Mouse (Mus musculus) forebrain, embryonic 16.5 days (tissue): ENCODE results near the gene Mark2. TPM values are rescaled to one million over a fixed set of nuclear protein-coding genes. Genes with fewer than 3 reads are reported as not detected.
A peak's percentile ranks its signal among the peaks of the same experiment; 100 is the strongest.

Experiments
- ATAC-seq: fragments of 200-750 bp; cut with Nextera tagmentation; 2 replicates; pipeline ENCODE4 v1.8.0; 2017; ENCODE audit warnings: mild to moderate bottlenecking, moderate library complexity
- H3K27ac ChIP-seq: fragments of 300-500 bp; sonication (generic); 2 replicates; pipeline ENCODE4 v1.5.1; 2014; ENCODE audit warnings: low read length, control low read depth
- H3K27me3 ChIP-seq: fragments of 300-500 bp; sonication (generic); replicated peaks from 2 replicates; pipeline ENCODE4 v1.6.1; 2014; ENCODE audit warnings: low read length; ENCODE audit not compliant: control insufficient read depth, insufficient read depth
- H3K36me3 ChIP-seq: fragments of 300-500 bp; sonication (generic); 2 replicates; pipeline ENCODE4 v1.6.1; 2014; ENCODE audit not compliant: control insufficient read depth, insufficient read depth
- H3K4me1 ChIP-seq: fragments of 300-500 bp; sonication (generic); replicated peaks from 2 replicates; pipeline ENCODE4 v1.6.1; 2014; ENCODE audit warnings: low read length; ENCODE audit not compliant: control insufficient read depth, insufficient read depth
- H3K4me2 ChIP-seq: fragments of 300-500 bp; sonication (generic); 2 replicates; pipeline ENCODE4 v1.6.1; 2014; ENCODE audit warnings: mild to moderate bottlenecking, low read length, control low read depth
- H3K4me3 ChIP-seq: fragments of 300-500 bp; sonication (generic); replicated peaks from 2 replicates; pipeline ENCODE4 v1.5.1; 2014; ENCODE audit warnings: mild to moderate bottlenecking, low read length, control low read depth
- H3K9ac ChIP-seq: fragments of 300-500 bp; sonication (generic); replicated peaks from 2 replicates; pipeline ENCODE4 v1.6.1; 2014; ENCODE audit warnings: low read depth, low read length, control low read depth
- H3K9me3 ChIP-seq: fragments of 300-500 bp; sonication (generic); 2 replicates; pipeline ENCODE4 v1.6.1; 2016; ENCODE audit warnings: low read length; ENCODE audit not compliant: control insufficient read depth
- WGBS: fragments of 180-500 bp; shearing (Covaris S2); extraction: QIAGEN DNeasy Blood & Tissue Kit; methylation state at CpG from one replicate; pipeline ENCODE4 v1.1.7; 2014; 5-methylcytosine and 5-hydroxymethylcytosine counted together
- polyA plus RNA-seq: library from polyadenylated mRNA; unstranded; fragments of >200 nt; fragmentation: Nextera tagmentation; extraction: Ambion mirVana; gene quantifications from 2 replicates; pipeline ENCODE4 v1.2.1, GENCODE M21; 2015

Mark2 gene
- polyA plus RNA-seq, 1 experiment from 2014 or later, result 43.8 TPM

- H3K4me3 ChIP-seq, result no peak overlapping the region
- peaks cover 55% of the 10 kb centered on the region for H3K4me1 ChIP-seq
- H3K27me3 ChIP-seq, result no peaks in the 10 kb centered on the region
- H3K27ac ChIP-seq, result peak overlapping the region; percentile 86
- WGBS, result 20% methylated on average over 7 of the region's 7 CpGs
- ATAC-seq, result peak; percentile 35
- H3K9me3 ChIP-seq, result no peaks in the 10 kb centered on the region
- peak overlapping the region; percentile 27 for H3K9ac ChIP-seq
- peaks cover 20% of the 10 kb centered on the region for H3K36me3 ChIP-seq
- no peak overlapping the region for H3K4me2 ChIP-seq
These were observed 65.5 kb downstream of the Mark2 start for GRCm38 (mm10) chr19:7276053-7276659.

GRCm38 (mm10) chr19:7275131-7275789 lies 66.4 kb downstream of the Mark2 start:
- Histone ChIP-seq H3K36me3 (peaks cover 22% of the 10 kb centered on the region), H3K4me1 (peaks cover 64% of the 10 kb centered on the region), H3K4me2 (peak overlapping the region; percentile 6; the same call in 1 of the 2 replicates), H3K9ac (peak overlapping the region; percentile 28; the same call in 1 of the 2 replicates), H3K4me3 (no peak overlapping the region), H3K9me3 (no peaks in the 10 kb centered on the region), H3K27ac (peak overlapping the region; percentile 86), H3K27me3 (no peaks in the 10 kb centered on the region)
- WGBS, result 36% methylated on average over 7 of the region's 7 CpGs
- ATAC-seq, result 0 out of 2 replicates have a peak, but pooled peaks have one; percentile 13

GRCm38 (mm10) chr19:7274326-7274990 lies 67.2 kb downstream of the Mark2 start:
- peak overlapping the region; percentile 22 for H3K4me2 ChIP-seq
- H3K4me1 ChIP-seq, result peaks cover 72% of the 10 kb centered on the region
- peak overlapping the region; percentile 20 for H3K9ac ChIP-seq
- H3K27me3 ChIP-seq, result no peaks in the 10 kb centered on the region
- no peak overlapping the region for H3K4me3 ChIP-seq
- H3K36me3 ChIP-seq, result peaks cover 22% of the 10 kb centered on the region
- H3K9me3 ChIP-seq, result no peaks in the 10 kb centered on the region
- WGBS, result 52% methylated on average over 13 of the region's 13 CpGs
- H3K27ac ChIP-seq, result peak overlapping the region; percentile 86
- ATAC-seq, result peak; percentile 51

GRCm38 (mm10) chr19:7273486-7273885 lies 68.2 kb downstream of the Mark2 start:
- no peak overlapping the region for H3K4me2 ChIP-seq
- no peak overlapping the region for H3K4me3 ChIP-seq
- ATAC-seq, result no peak
- H3K9ac ChIP-seq, result no peak overlapping the region
- WGBS, result 86% methylated on average over 4 of the region's 4 CpGs
- peaks cover 22% of the 10 kb centered on the region for H3K36me3 ChIP-seq
- no peaks in the 10 kb centered on the region for H3K9me3 ChIP-seq
- H3K27ac ChIP-seq, result peak overlapping the region; percentile 11; the same call in 1 of the 2 replicates
- H3K4me1 ChIP-seq, result peaks cover 74% of the 10 kb centered on the region
- no peaks in the 10 kb centered on the region for H3K27me3 ChIP-seq

GRCm38 (mm10) chr19:7269290-7270044 lies 72.2 kb downstream of the Mark2 start:
- 0 out of 2 replicates have a peak, but pooled peaks have one; percentile 2 for ATAC-seq

GRCm38 (mm10) chr19:7268722-7269090 lies 73.0 kb downstream of the Mark2 start:
- no peaks in the 10 kb centered on the region for H3K9me3 ChIP-seq
- under 1% methylated on average over 29 of the region's 30 CpGs for WGBS
- H3K27me3 ChIP-seq, result no peaks in the 10 kb centered on the region
- H3K36me3 ChIP-seq, result peaks cover 15% of the 10 kb centered on the region
- H3K4me1 ChIP-seq, result peaks cover 78% of the 10 kb centered on the region
- ATAC-seq, result peak; percentile 11
- H3K4me2 ChIP-seq, result peak overlapping the region; percentile 84
- peak overlapping the region; percentile 90 for H3K9ac ChIP-seq
- peak overlapping the region; percentile 81 for H3K4me3 ChIP-seq
- peak overlapping the region; percentile 100 for H3K27ac ChIP-seq

More at GRCm38 (mm10) chr19:7269290-7270044, 72.2 kb downstream of the Mark2 start:
- peak overlapping the region; percentile 81 for H3K4me3 ChIP-seq
- H3K9me3 ChIP-seq, result no peaks in the 10 kb centered on the region
- H3K9ac ChIP-seq, result peak overlapping the region; percentile 90
- H3K36me3 ChIP-seq, result peaks cover 19% of the 10 kb centered on the region
- H3K4me2 ChIP-seq, result peak overlapping the region; percentile 84
- H3K27me3 ChIP-seq, result no peaks in the 10 kb centered on the region
- peaks cover 81% of the 10 kb centered on the region for H3K4me1 ChIP-seq
- H3K27ac ChIP-seq, result peak overlapping the region; percentile 100
- WGBS, result 6% methylated on average over 11 of the region's 11 CpGs

GRCm38 (mm10) chr19:7267781-7268721 lies 73.6 kb downstream of the Mark2 start:
- ATAC-seq, result peak; percentile 63
- H3K4me1 ChIP-seq, result peaks cover 78% of the 10 kb centered on the region

GRCm38 (mm10) chr19:7267091-7267741 lies 74.4 kb downstream of the Mark2 start, which contains the start of gene Rcor2:
Rcor2 (plus strand) TSS chr19:7267325.
- Histone ChIP-seq H3K4me2 (peak within 1 kb of the TSS; percentile 84), H3K27me3 (no peaks in the 10 kb centered on the region), H3K27ac (peak within 1 kb of the TSS; percentile 100), H3K9ac (peak within 1 kb of the TSS; percentile 90), H3K9me3 (0 out of 2 replicates have a peak, but pooled peaks cover 3% of the 10 kb centered on the region), H3K4me3 (peak within 1 kb of the TSS; percentile 81), H3K4me1 (peaks cover 71% of the 10 kb centered on the region), H3K36me3 (peaks cover 2% of the 10 kb centered on the region; the same call in 1 of the 2 replicates)
- ATAC-seq, result peak; percentile 71
- 1% methylated on average over 28 of the region's 28 CpGs for WGBS

More at GRCm38 (mm10) chr19:7267781-7268721, 73.6 kb downstream of the Mark2 start:
- H3K27ac ChIP-seq, result peak overlapping the region; percentile 100
- peak overlapping the region; percentile 90 for H3K9ac ChIP-seq
- no peaks in the 10 kb centered on the region for H3K9me3 ChIP-seq
- H3K4me2 ChIP-seq, result peak overlapping the region; percentile 84
- no peaks in the 10 kb centered on the region for H3K27me3 ChIP-seq
- peaks cover 8% of the 10 kb centered on the region for H3K36me3 ChIP-seq
- 0% methylated on average over 81 of the region's 97 CpGs for WGBS
- peak overlapping the region; percentile 81 for H3K4me3 ChIP-seq
